Mouse (Mus musculus): Measurements from ENCODE around the gene Sub1.

Sub1 gene

GRCm38 (mm10) chr15:11968851-11969250, 27.9 kb downstream of the Sub1 start:
- DNase-seq (ENCODE audit: low read depth in 2 of 2, low spot score in 2 of 2): no peak

GRCm38 (mm10) chr15:11966367-11966766, 30.4 kb downstream of the Sub1 start:
- DNase-seq (ENCODE audit: low read depth in 2 of 2, low spot score in 2 of 2): peak; percentile 20 to 48

- no peak for DNase-seq (ENCODE audit: low read depth in 2 of 2, low spot score in 2 of 2)
Measured at GRCm38 (mm10) chr15:11965201-11965845, 31.5 kb downstream of the Sub1 start.

- DNase-seq (ENCODE audit: low read depth in 2 of 2, low spot score in 2 of 2): no peak
Measured at GRCm38 (mm10) chr15:11963791-11964525, 32.8 kb downstream of the Sub1 start.

GRCm38 (mm10) chr15:11959716-11960115, 37.1 kb downstream of the Sub1 start:
- no peak for DNase-seq (ENCODE audit: low read depth in 2 of 2, low spot score in 2 of 2)

- DNase-seq (ENCODE audit: low read depth in 2 of 2, low spot score in 2 of 2): no peak
Measured at GRCm38 (mm10) chr15:11956129-11956528, 40.7 kb downstream of the Sub1 start.

- no peak for DNase-seq (ENCODE audit: low read depth in 2 of 2, low spot score in 2 of 2)
Measured at GRCm38 (mm10) chr15:11954190-11954589, 42.6 kb downstream of the Sub1 start.

- DNase-seq (ENCODE audit: low read depth in 2 of 2, low spot score in 2 of 2): no peak
Measured at GRCm38 (mm10) chr15:11952159-11952558, 44.6 kb downstream of the Sub1 start.

- DNase-seq (ENCODE audit: low read depth in 2 of 2, low spot score in 2 of 2): no peak
Measured at GRCm38 (mm10) chr15:11951181-11951580, 45.6 kb downstream of the Sub1 start.

GRCm38 (mm10) chr15:11950144-11950543, 46.6 kb downstream of the Sub1 start:
- DNase-seq (ENCODE audit: low read depth in 2 of 2, low spot score in 2 of 2): no peak

- no peak for DNase-seq (ENCODE audit: low read depth in 2 of 2, low spot score in 2 of 2)
Measured at GRCm38 (mm10) chr15:11949490-11949889, 47.3 kb downstream of the Sub1 start.

GRCm38 (mm10) chr15:11940855-11941254, 55.9 kb downstream of the Sub1 start:
- no peak for DNase-seq (ENCODE audit: low read depth in 2 of 2, low spot score in 2 of 2)

All from CD8-positive naive resting alpha-beta T cell, adult 2 months (primary cell).